Mouse (Mus musculus) kidney, embryonic 14.5 days (tissue): ENCODE results near the gene Tsks. TPM values are rescaled to one million over a fixed set of nuclear protein-coding genes. Genes with fewer than 3 reads are reported as not detected.

ENCODE experiments used
- ATAC-seq: fragments of 200-750 bp; cut with Nextera tagmentation; 2 replicates; pipeline ENCODE4 v1.8.0; 2017; ENCODE audit warnings: moderate number of reproducible peaks, mild to moderate bottlenecking, moderate TSS enrichment, moderate library complexity; ENCODE audit not compliant: low FRiP score, low TSS enrichment
- H3K27ac ChIP-seq: fragments of 300-500 bp; sonication (generic); 2 replicates; pipeline ENCODE4 v1.5.1; 2014; ENCODE audit warnings: low read depth, mild to moderate bottlenecking, low read length, moderate library complexity, mixed read lengths
- H3K27me3 ChIP-seq: fragments of 300-500 bp; sonication (generic); 2 replicates; pipeline ENCODE4 v1.6.1; 2014; ENCODE audit warnings: mild to moderate bottlenecking, low read length; ENCODE audit not compliant: control insufficient read depth, insufficient read depth
- H3K36me3 ChIP-seq: fragments of 300-500 bp; sonication (generic); 2 replicates; pipeline ENCODE4 v1.6.1; 2014; ENCODE audit warnings: low read length, mixed read lengths; ENCODE audit not compliant: control insufficient read depth, insufficient read depth
- H3K4me1 ChIP-seq: fragments of 300-500 bp; sonication (generic); 2 replicates; pipeline ENCODE4 v1.6.1; 2014; ENCODE audit warnings: low read length, mixed read lengths; ENCODE audit not compliant: control insufficient read depth, insufficient read depth
- H3K4me2 ChIP-seq: fragments of 300-500 bp; sonication (generic); replicated peaks from 2 replicates; pipeline ENCODE4 v1.6.1; 2014; ENCODE audit warnings: low read depth, mild to moderate bottlenecking, low read length
- H3K4me3 ChIP-seq: fragments of 300-500 bp; sonication (generic); 2 replicates; pipeline ENCODE4 v1.5.1; 2014; ENCODE audit warnings: mild to moderate bottlenecking, low read length
- H3K9ac ChIP-seq: fragments of 300-500 bp; sonication (generic); 2 replicates; pipeline ENCODE4 v1.6.1; 2014; ENCODE audit warnings: low read depth, mild to moderate bottlenecking, low read length, moderate library complexity
- H3K9me3 ChIP-seq: fragments of 300-500 bp; sonication (generic); 2 replicates; pipeline ENCODE4 v1.6.1; 2016; ENCODE audit warnings: low read length; ENCODE audit not compliant: control insufficient read depth
- WGBS: fragments of 180-500 bp; shearing (Covaris S2); extraction: QIAGEN DNeasy Blood & Tissue Kit; methylation state at CpG from one replicate; pipeline ENCODE4 v1.1.7; 2014; 5-methylcytosine and 5-hydroxymethylcytosine counted together
- polyA plus RNA-seq: library from polyadenylated mRNA; unstranded; fragments of >200 nt; fragmentation: Nextera tagmentation; extraction: Ambion mirVana; gene quantifications from 2 replicates; pipeline ENCODE4 v1.2.1, GENCODE M21; 2014

Gene Tsks
- polyA plus RNA-seq = 0.37 TPM in 1 of 2 replicates, not detected in the other

GRCm38 (mm10) chr7:44942904-44943303 lies at the start of gene Tsks:
Gene Tsks, plus strand, starts transcription at chr7:44943204.
- WGBS = 74% methylated on average over 7 of the region's 7 CpGs

GRCm38 (mm10) chr7:44894175-44894574 lies 48.8 kb upstream of the Tsks start:
- ATAC-seq = no peak
- Histone ChIP-seq H3K36me3 (peaks cover 10% of the 10 kb centered on the region), H3K4me1 (peaks cover 29% of the 10 kb centered on the region), H3K27ac (no peak overlapping the region), H3K9ac (no peak overlapping the region), H3K9me3 (no peaks in the 10 kb centered on the region), H3K4me3 (no peak overlapping the region), H3K27me3 (no peaks in the 10 kb centered on the region), H3K4me2 (no peak overlapping the region)
- 90% methylated on average over 3 of the region's 3 CpGs for WGBS

More at GRCm38 (mm10) chr7:44942904-44943303, at the start of gene Tsks:
- Histone ChIP-seq H3K4me1 (no peaks in the 10 kb centered on the region), H3K9me3 (no peaks in the 10 kb centered on the region), H3K27ac (no peak within 1 kb of the TSS), H3K36me3 (no peaks in the 10 kb centered on the region), H3K4me2 (no peak within 1 kb of the TSS), H3K27me3 (no peaks in the 10 kb centered on the region), H3K4me3 (no peak within 1 kb of the TSS), H3K9ac (no peak within 1 kb of the TSS)
- no peak for ATAC-seq

GRCm38 (mm10) chr7:44895206-44895592 lies 47.8 kb upstream of the Tsks start:
- Histone ChIP-seq H3K9me3 (no peaks in the 10 kb centered on the region), H3K4me2 (peak overlapping the region; percentile 74), H3K27ac (peak overlapping the region; percentile 37), H3K27me3 (no peaks in the 10 kb centered on the region), H3K4me1 (peaks cover 29% of the 10 kb centered on the region), H3K9ac (no peak overlapping the region), H3K36me3 (peaks cover 13% of the 10 kb centered on the region), H3K4me3 (peak overlapping the region; percentile 64)
- no peak for ATAC-seq
- WGBS = 82% methylated on average over 7 of the region's 7 CpGs

- Histone ChIP-seq H3K4me1 (peaks cover 22% of the 10 kb centered on the region), H3K9ac (peak within 1 kb of the TSS; percentile 79), H3K27me3 (no peaks in the 10 kb centered on the region), H3K9me3 (no peaks in the 10 kb centered on the region), H3K27ac (peak within 1 kb of the TSS; percentile 78), H3K36me3 (peaks cover 17% of the 10 kb centered on the region), H3K4me3 (peak within 1 kb of the TSS; percentile 64), H3K4me2 (peak within 1 kb of the TSS; percentile 74)
- 2% methylated on average over 34 of the region's 34 CpGs for WGBS
- peak; percentile 50 for ATAC-seq
Measured at GRCm38 (mm10) chr7:44895593-44896434, 47.2 kb upstream of the Tsks start, which contains the start of gene Fuz. Gene Fuz, plus strand, starts transcription at chr7:44896079.

GRCm38 (mm10) chr7:44896499-44896898 lies 46.5 kb upstream of the Tsks start:
- H3K9me3 ChIP-seq = no peaks in the 10 kb centered on the region
- 33% methylated on average over 10 of the region's 10 CpGs for WGBS
- peak overlapping the region; percentile 74 for H3K4me2 ChIP-seq
- peaks cover 16% of the 10 kb centered on the region for H3K4me1 ChIP-seq
- H3K4me3 ChIP-seq = peak overlapping the region; percentile 64
- H3K27me3 ChIP-seq = no peaks in the 10 kb centered on the region
- H3K27ac ChIP-seq = peak overlapping the region; percentile 78; the same call in 1 of the 2 replicates
- no peak for ATAC-seq
- peaks cover 19% of the 10 kb centered on the region for H3K36me3 ChIP-seq
- H3K9ac ChIP-seq = peak overlapping the region; percentile 79

- no peak overlapping the region for H3K9ac ChIP-seq
- H3K4me2 ChIP-seq = no peak overlapping the region
- H3K27me3 ChIP-seq = no peaks in the 10 kb centered on the region
- no peak overlapping the region for H3K4me3 ChIP-seq
- peaks cover 21% of the 10 kb centered on the region; the same call in 1 of the 2 replicates for H3K4me1 ChIP-seq
- H3K9me3 ChIP-seq = no peaks in the 10 kb centered on the region
- H3K36me3 ChIP-seq = peaks cover 34% of the 10 kb centered on the region
- WGBS = 38% methylated on average over 19 of the region's 19 CpGs
- no peak for ATAC-seq
- H3K27ac ChIP-seq = no peak overlapping the region
Measured at GRCm38 (mm10) chr7:44898607-44899006, 44.4 kb upstream of the Tsks start.

- no peak overlapping the region for H3K4me2 ChIP-seq
- no peak overlapping the region for H3K9ac ChIP-seq
- H3K27ac ChIP-seq = no peak overlapping the region; the same call in 1 of the 2 replicates
- no peaks in the 10 kb centered on the region for H3K27me3 ChIP-seq
- no peak overlapping the region for H3K4me3 ChIP-seq
- 84% methylated on average over 11 of the region's 11 CpGs for WGBS
- ATAC-seq = no peak
- no peaks in the 10 kb centered on the region for H3K9me3 ChIP-seq
- peaks cover 54% of the 10 kb centered on the region for H3K36me3 ChIP-seq
- H3K4me1 ChIP-seq = peaks cover 14% of the 10 kb centered on the region; the same call in 1 of the 2 replicates
Measured at GRCm38 (mm10) chr7:44900632-44901031, 42.4 kb upstream of the Tsks start.

- 16% methylated on average over 21 of the region's 21 CpGs for WGBS
- Histone ChIP-seq H3K9ac (no peak overlapping the region), H3K36me3 (peaks cover 60% of the 10 kb centered on the region)
Measured at GRCm38 (mm10) chr7:44901230-44901722, 41.7 kb upstream of the Tsks start.

GRCm38 (mm10) chr7:44905430-44905829 lies 37.6 kb upstream of the Tsks start:
- Histone ChIP-seq H3K9me3 (no peaks in the 10 kb centered on the region), H3K4me3 (no peak overlapping the region), H3K4me2 (no peak overlapping the region), H3K27ac (no peak overlapping the region), H3K27me3 (no peaks in the 10 kb centered on the region), H3K36me3 (peaks cover 81% of the 10 kb centered on the region), H3K9ac (no peak overlapping the region), H3K4me1 (peaks cover 7% of the 10 kb centered on the region; the same call in 1 of the 2 replicates)
- no peak for ATAC-seq
- 92% methylated on average over 20 of the region's 20 CpGs for WGBS

More at GRCm38 (mm10) chr7:44901230-44901722, 41.7 kb upstream of the Tsks start:
- peaks cover 14% of the 10 kb centered on the region; the same call in 1 of the 2 replicates for H3K4me1 ChIP-seq
- no peaks in the 10 kb centered on the region for H3K27me3 ChIP-seq
- peak overlapping the region; percentile 36 for H3K4me2 ChIP-seq
- peak overlapping the region; percentile 45 for H3K27ac ChIP-seq
- H3K9me3 ChIP-seq = no peaks in the 10 kb centered on the region
- ATAC-seq = peak; percentile 52
- H3K4me3 ChIP-seq = peak overlapping the region; percentile 22; the same call in 1 of the 2 replicates
